Mouse (Mus musculus) stomach, embryonic 16.5 days (tissue): ENCODE measurements around the gene Zc3h12a. TPM values are rescaled to one million over a fixed set of nuclear protein-coding genes. Genes with fewer than 3 reads are reported as not detected.

Experiments
- ATAC-seq: fragments of 200-750 bp; cut with Nextera tagmentation; 2 replicates; pipeline ENCODE4 v1.8.0; 2017; ENCODE audit warnings: moderate number of reproducible peaks, moderate TSS enrichment; ENCODE audit not compliant: insufficient read depth, low FRiP score
- H3K27ac ChIP-seq: fragments of 300-500 bp; sonication (generic); 2 replicates; pipeline ENCODE4 v1.5.1; 2014; ENCODE audit warnings: low read length
- H3K27me3 ChIP-seq: fragments of 300-500 bp; sonication (generic); 2 replicates; pipeline ENCODE4 v1.6.1; 2014; ENCODE audit warnings: low read length, control low read depth, mixed read lengths; ENCODE audit not compliant: control insufficient read depth, insufficient read depth
- H3K36me3 ChIP-seq: fragments of 300-500 bp; sonication (generic); 2 replicates; pipeline ENCODE4 v1.6.1; 2014; ENCODE audit warnings: low read length; ENCODE audit not compliant: control insufficient read depth, insufficient read depth
- H3K4me1 ChIP-seq: fragments of 300-500 bp; sonication (generic); 2 replicates; pipeline ENCODE4 v1.6.1; 2014; ENCODE audit warnings: low read length, control low read depth, mixed read lengths; ENCODE audit not compliant: control insufficient read depth, insufficient read depth
- H3K4me2 ChIP-seq: fragments of 300-500 bp; sonication (generic); 2 replicates; pipeline ENCODE4 v1.6.1; 2014; ENCODE audit warnings: low read depth, low read length, mixed read lengths
- H3K4me3 ChIP-seq: fragments of 300-500 bp; sonication (generic); replicated peaks from 2 replicates; pipeline ENCODE4 v1.5.1; 2014; ENCODE audit warnings: mild to moderate bottlenecking, low read length
- H3K9ac ChIP-seq: fragments of 300-500 bp; sonication (generic); 2 replicates; pipeline ENCODE4 v1.6.1; 2014; ENCODE audit warnings: low read length
- H3K9me3 ChIP-seq: fragments of 300-500 bp; sonication (generic); replicated peaks from 2 replicates; pipeline ENCODE4 v1.6.1; 2016; ENCODE audit warnings: low read length, control low read depth; ENCODE audit not compliant: control insufficient read depth
- WGBS: fragments of 180-500 bp; shearing (Covaris S2); extraction: QIAGEN DNeasy Blood & Tissue Kit; methylation state at CpG from one replicate; pipeline ENCODE4 v1.1.7; 2014; 5-methylcytosine and 5-hydroxymethylcytosine counted together
- polyA plus RNA-seq: library from polyadenylated mRNA; unstranded; fragments of >200 nt; fragmentation: Nextera tagmentation; extraction: Ambion mirVana; gene quantifications from 2 replicates; pipeline ENCODE4 v1.2.1, GENCODE M21; 2015

Gene Zc3h12a
- polyA plus RNA-seq, 1 experiment from 2014 or later, result 1.6 TPM

- no peak overlapping the region for H3K9ac ChIP-seq
- no peaks in the 10 kb centered on the region for H3K4me1 ChIP-seq
- H3K4me3 ChIP-seq, result no peak overlapping the region
- 69% methylated on average over 5 of the region's 5 CpGs for WGBS
- no peaks in the 10 kb centered on the region for H3K36me3 ChIP-seq
- H3K27me3 ChIP-seq, result no peaks in the 10 kb centered on the region
- H3K4me2 ChIP-seq, result no peak overlapping the region
- H3K9me3 ChIP-seq, result no peaks in the 10 kb centered on the region
- no peak for ATAC-seq
- H3K27ac ChIP-seq, result peak overlapping the region; percentile 24; the same call in 1 of the 2 replicates
Observed at GRCm38 (mm10) chr4:125134631-125135030, 7.0 kb upstream of the Zc3h12a start.

- no peaks in the 10 kb centered on the region for H3K9me3 ChIP-seq
- H3K36me3 ChIP-seq, result no peaks in the 10 kb centered on the region
- H3K4me1 ChIP-seq, result no peaks in the 10 kb centered on the region
- peak overlapping the region; percentile 38; the same call in 1 of the 2 replicates for H3K27ac ChIP-seq
- peak; percentile 37; the same call in 1 of the 2 replicates for ATAC-seq
- WGBS, result 73% methylated on average over 4 of the region's 4 CpGs
- no peak overlapping the region for H3K4me2 ChIP-seq
- no peak overlapping the region for H3K4me3 ChIP-seq
- H3K27me3 ChIP-seq, result no peaks in the 10 kb centered on the region
- no peak overlapping the region for H3K9ac ChIP-seq
Observed at GRCm38 (mm10) chr4:125134192-125134591, 6.6 kb upstream of the Zc3h12a start.

- Histone ChIP-seq H3K4me1 (peaks cover 4% of the 10 kb centered on the region), H3K9ac (no peak overlapping the region), H3K27me3 (no peaks in the 10 kb centered on the region), H3K9me3 (no peaks in the 10 kb centered on the region), H3K4me2 (no peak overlapping the region), H3K4me3 (no peak overlapping the region), H3K36me3 (no peaks in the 10 kb centered on the region), H3K27ac (no peak overlapping the region)
- ATAC-seq, result no peak
- WGBS, result 30% methylated on average over 5 of the region's 5 CpGs
Observed at GRCm38 (mm10) chr4:125132394-125132793, 4.8 kb upstream of the Zc3h12a start.

- no peaks in the 10 kb centered on the region for H3K27me3 ChIP-seq
- ATAC-seq, result no peak
- H3K9me3 ChIP-seq, result no peaks in the 10 kb centered on the region
- H3K4me2 ChIP-seq, result no peak overlapping the region
- no peaks in the 10 kb centered on the region for H3K36me3 ChIP-seq
- peaks cover 10% of the 10 kb centered on the region for H3K4me1 ChIP-seq
- 39% methylated on average over 4 of the region's 4 CpGs for WGBS
- no peak overlapping the region for H3K27ac ChIP-seq
- H3K4me3 ChIP-seq, result no peak overlapping the region
- H3K9ac ChIP-seq, result no peak overlapping the region
Observed at GRCm38 (mm10) chr4:125131493-125131892, 3.9 kb upstream of the Zc3h12a start.

- Histone ChIP-seq H3K4me1 (peaks cover 36% of the 10 kb centered on the region), H3K4me3 (peak overlapping the region; percentile 82), H3K9me3 (no peaks in the 10 kb centered on the region), H3K27ac (peak overlapping the region; percentile 94), H3K4me2 (peak overlapping the region; percentile 97), H3K36me3 (no peaks in the 10 kb centered on the region), H3K9ac (peak overlapping the region; percentile 79), H3K27me3 (no peaks in the 10 kb centered on the region)
- 70% methylated on average over 7 of the region's 7 CpGs for WGBS
- no peak for ATAC-seq
Observed at GRCm38 (mm10) chr4:125126761-125127160, 879 bp downstream of the Zc3h12a start.

GRCm38 (mm10) chr4:125126186-125126585 is 1.5 kb downstream of the Zc3h12a start:
- Histone ChIP-seq H3K4me1 (peaks cover 37% of the 10 kb centered on the region), H3K4me2 (peak overlapping the region; percentile 97), H3K27ac (peak overlapping the region; percentile 94; the same call in 1 of the 2 replicates), H3K36me3 (no peaks in the 10 kb centered on the region), H3K9me3 (no peaks in the 10 kb centered on the region), H3K4me3 (peak overlapping the region; percentile 82), H3K27me3 (no peaks in the 10 kb centered on the region), H3K9ac (peak overlapping the region; percentile 79)
- 83% methylated on average over 3 of the region's 3 CpGs for WGBS
- no peak for ATAC-seq

- Histone ChIP-seq H3K4me1 (peaks cover 37% of the 10 kb centered on the region), H3K4me2 (peak overlapping the region; percentile 41), H3K9ac (peak overlapping the region; percentile 50; the same call in 1 of the 2 replicates), H3K27me3 (no peaks in the 10 kb centered on the region), H3K36me3 (no peaks in the 10 kb centered on the region), H3K4me3 (peak overlapping the region; percentile 5), H3K9me3 (no peaks in the 10 kb centered on the region), H3K27ac (peak overlapping the region; percentile 94)
- WGBS, result 65% methylated on average over 7 of the region's 7 CpGs
- ATAC-seq, result peak; percentile 14; the same call in 1 of the 2 replicates
Observed at GRCm38 (mm10) chr4:125125361-125125921, 2.2 kb downstream of the Zc3h12a start.

- Histone ChIP-seq H3K36me3 (no peaks in the 10 kb centered on the region), H3K27me3 (no peaks in the 10 kb centered on the region), H3K4me1 (peaks cover 37% of the 10 kb centered on the region), H3K4me2 (peak overlapping the region; percentile 41), H3K27ac (peak overlapping the region; percentile 94), H3K9ac (peak overlapping the region; percentile 50), H3K4me3 (peak overlapping the region; percentile 5), H3K9me3 (no peaks in the 10 kb centered on the region)
- peak; percentile 6; the same call in 1 of the 2 replicates for ATAC-seq
- 37% methylated on average over 7 of the region's 7 CpGs for WGBS
Observed at GRCm38 (mm10) chr4:125124424-125125209, 3.0 kb downstream of the Zc3h12a start.

- H3K27ac ChIP-seq, result peak overlapping the region; percentile 94
- H3K4me1 ChIP-seq, result peaks cover 37% of the 10 kb centered on the region
- H3K4me3 ChIP-seq, result no peak overlapping the region
- WGBS, result 70% methylated on average over 7 of the region's 7 CpGs
- H3K27me3 ChIP-seq, result no peaks in the 10 kb centered on the region
- no peaks in the 10 kb centered on the region for H3K36me3 ChIP-seq
- H3K9me3 ChIP-seq, result no peaks in the 10 kb centered on the region
- ATAC-seq, result no peak
- peak overlapping the region; percentile 24 for H3K9ac ChIP-seq
- H3K4me2 ChIP-seq, result peak overlapping the region; percentile 30
Observed at GRCm38 (mm10) chr4:125123279-125123671, 4.4 kb downstream of the Zc3h12a start.
